Mouse (Mus musculus): ENCODE results near the gene Pygl. TPM values are rescaled to one million over a fixed set of nuclear protein-coding genes. Genes with fewer than 3 reads are reported as not detected.
"Not testable (repeated sequence)": the region's sequence is repeated elsewhere in the genome, so short reads cannot be mapped to it uniquely, and the experiment has no call there.

Gene Pygl
- polyA plus RNA-seq, 1 experiment from 2014 or later, result 25.0 TPM

- Histone ChIP-seq H3K36me3 (ENCODE audit: control insufficient read depth, insufficient read depth, low read length) (no peaks in the 10 kb centered on the region), H3K4me3 (ENCODE audit: low read depth, low read length) (no peak overlapping the region), H3K4me1 (replicated peaks; ENCODE audit: control insufficient read depth, insufficient read depth, low read length) (no peaks in the 10 kb centered on the region), H3K9me3 (ENCODE audit: control insufficient read depth, low read length) (no peaks in the 10 kb centered on the region), H3K4me2 (ENCODE audit: low read length) (no peak overlapping the region), H3K27ac (ENCODE audit: low read depth) (no peak overlapping the region), H3K9ac (ENCODE audit: low read length) (no peak overlapping the region), H3K27me3 (replicated peaks; ENCODE audit: control insufficient read depth, insufficient read depth, low read length) (no peaks in the 10 kb centered on the region)
- no peak for DNase-seq (ENCODE audit: low spot score)
- no peak for ATAC-seq (replicated peaks; ENCODE audit: low FRiP score, low TSS enrichment, low read depth)
- 57% methylated on average over 5 of the region's 5 CpGs for WGBS
These were observed 73.8 kb downstream of the Pygl start for GRCm38 (mm10) chr12:70157292-70158066.

GRCm38 (mm10) chr12:70156222-70156621, 75.1 kb downstream of the Pygl start:
- no peak overlapping the region for H3K27ac ChIP-seq (ENCODE audit: low read depth)
- H3K9ac ChIP-seq (ENCODE audit: low read length), result no peak overlapping the region
- no peak for DNase-seq (ENCODE audit: low spot score)
- no peaks in the 10 kb centered on the region for H3K4me1 ChIP-seq (replicated peaks; ENCODE audit: control insufficient read depth, insufficient read depth, low read length)
- ATAC-seq (replicated peaks; ENCODE audit: low FRiP score, low TSS enrichment, low read depth), result no peak
- H3K4me3 ChIP-seq (ENCODE audit: low read depth, low read length), result no peak overlapping the region
- WGBS, result 78% methylated on average over 6 of the region's 6 CpGs
- H3K4me2 ChIP-seq (ENCODE audit: low read length), result no peak overlapping the region
- no peaks in the 10 kb centered on the region for H3K9me3 ChIP-seq (ENCODE audit: control insufficient read depth, low read length)
- H3K36me3 ChIP-seq (ENCODE audit: control insufficient read depth, insufficient read depth, low read length), result no peaks in the 10 kb centered on the region
- H3K27me3 ChIP-seq (replicated peaks; ENCODE audit: control insufficient read depth, insufficient read depth, low read length), result no peaks in the 10 kb centered on the region

- Histone ChIP-seq H3K9me3 (ENCODE audit: control insufficient read depth, low read length) (no peaks in the 10 kb centered on the region), H3K4me3 (ENCODE audit: low read depth, low read length) (no peak within 1 kb of the TSS), H3K4me1 (replicated peaks; ENCODE audit: control insufficient read depth, insufficient read depth, low read length) (no peaks in the 10 kb centered on the region), H3K27me3 (replicated peaks; ENCODE audit: control insufficient read depth, insufficient read depth, low read length) (no peaks in the 10 kb centered on the region), H3K27ac (ENCODE audit: low read depth) (no peak within 1 kb of the TSS), H3K9ac (ENCODE audit: low read length) (no peak within 1 kb of the TSS), H3K4me2 (ENCODE audit: low read length) (no peak within 1 kb of the TSS), H3K36me3 (ENCODE audit: control insufficient read depth, insufficient read depth, low read length) (no peaks in the 10 kb centered on the region)
- WGBS, result 49% methylated on average over 3 of the region's 3 CpGs
- ATAC-seq (replicated peaks; ENCODE audit: low FRiP score, low TSS enrichment, low read depth) (no peak), DNase-seq (ENCODE audit: low spot score) (no peak)
These were observed 77.4 kb downstream of the Pygl start, which contains the start of gene Abhd12b for GRCm38 (mm10) chr12:70153842-70154241. Gene Abhd12b (plus strand): TSS chr12:70154142.

GRCm38 (mm10) chr12:70148631-70149265, 82.5 kb downstream of the Pygl start:
- H3K9ac ChIP-seq (ENCODE audit: low read length), result peak overlapping the region; percentile 30; the same call in 1 of the 2 replicates
- ATAC-seq (replicated peaks; ENCODE audit: low FRiP score, low TSS enrichment, low read depth), result no peak
- H3K9me3 ChIP-seq (ENCODE audit: control insufficient read depth, low read length), result no peaks in the 10 kb centered on the region
- no peaks in the 10 kb centered on the region for H3K36me3 ChIP-seq (ENCODE audit: control insufficient read depth, insufficient read depth, low read length)
- H3K4me1 ChIP-seq (replicated peaks; ENCODE audit: control insufficient read depth, insufficient read depth, low read length), result peaks cover 12% of the 10 kb centered on the region; the same call in 1 of the 2 replicates
- peak overlapping the region; percentile 54 for H3K4me2 ChIP-seq (ENCODE audit: low read length)
- H3K27me3 ChIP-seq (replicated peaks; ENCODE audit: control insufficient read depth, insufficient read depth, low read length), result no peaks in the 10 kb centered on the region
- WGBS, result 12% methylated on average over 11 of the region's 11 CpGs
- DNase-seq (ENCODE audit: low spot score), result no peak
- peak overlapping the region; percentile 51; the same call in 1 of the 2 replicates for H3K27ac ChIP-seq (ENCODE audit: low read depth)
- H3K4me3 ChIP-seq (ENCODE audit: low read depth, low read length), result peak overlapping the region; percentile 34

GRCm38 (mm10) chr12:70147986-70148630, 83.2 kb downstream of the Pygl start:
- Histone ChIP-seq H3K4me3 (ENCODE audit: low read depth, low read length) (peak overlapping the region; percentile 34), H3K9me3 (ENCODE audit: control insufficient read depth, low read length) (no peaks in the 10 kb centered on the region), H3K27ac (ENCODE audit: low read depth) (peak overlapping the region; percentile 51; the same call in 1 of the 2 replicates), H3K27me3 (replicated peaks; ENCODE audit: control insufficient read depth, insufficient read depth, low read length) (no peaks in the 10 kb centered on the region), H3K36me3 (ENCODE audit: control insufficient read depth, insufficient read depth, low read length) (no peaks in the 10 kb centered on the region), H3K4me1 (replicated peaks; ENCODE audit: control insufficient read depth, insufficient read depth, low read length) (peaks cover 12% of the 10 kb centered on the region; the same call in 1 of the 2 replicates), H3K9ac (ENCODE audit: low read length) (peak overlapping the region; percentile 30; the same call in 1 of the 2 replicates), H3K4me2 (ENCODE audit: low read length) (peak overlapping the region; percentile 54)
- ATAC-seq (replicated peaks; ENCODE audit: low FRiP score, low TSS enrichment, low read depth), result no peak
- DNase-seq (ENCODE audit: low spot score), result no peak
- 6% methylated on average over 13 of the region's 13 CpGs for WGBS

GRCm38 (mm10) chr12:70145586-70145985, 85.7 kb downstream of the Pygl start:
- Histone ChIP-seq H3K27me3 (replicated peaks; ENCODE audit: control insufficient read depth, insufficient read depth, low read length) (no peaks in the 10 kb centered on the region), H3K27ac (ENCODE audit: low read depth) (peak overlapping the region; percentile 94; the same call in 1 of the 2 replicates), H3K4me2 (ENCODE audit: low read length) (no peak overlapping the region), H3K4me1 (replicated peaks; ENCODE audit: control insufficient read depth, insufficient read depth, low read length) (peaks cover 12% of the 10 kb centered on the region; the same call in 1 of the 2 replicates), H3K9me3 (ENCODE audit: control insufficient read depth, low read length) (no peaks in the 10 kb centered on the region), H3K9ac (ENCODE audit: low read length) (no peak overlapping the region), H3K4me3 (ENCODE audit: low read depth, low read length) (no peak overlapping the region), H3K36me3 (ENCODE audit: control insufficient read depth, insufficient read depth, low read length) (no peaks in the 10 kb centered on the region)
- DNase-seq (ENCODE audit: low spot score), result no peak
- ATAC-seq (replicated peaks; ENCODE audit: low FRiP score, low TSS enrichment, low read depth), result no peak
- WGBS, result 91% methylated on average over 6 of the region's 6 CpGs

GRCm38 (mm10) chr12:70144637-70145448, 86.4 kb downstream of the Pygl start:
- H3K4me3 ChIP-seq (ENCODE audit: low read depth, low read length), result no peak overlapping the region
- DNase-seq (ENCODE audit: low spot score) (peak; percentile 74), ATAC-seq (replicated peaks; ENCODE audit: low FRiP score, low TSS enrichment, low read depth) (no peak; the same call in 1 of the 2 replicates)
- H3K9me3 ChIP-seq (ENCODE audit: control insufficient read depth, low read length), result no peaks in the 10 kb centered on the region
- 30% methylated on average over 20 of the region's 20 CpGs for WGBS
- H3K9ac ChIP-seq (ENCODE audit: low read length), result 0 out of 2 replicates have a peak overlapping the region, but pooled peaks have one; percentile 5
- H3K4me2 ChIP-seq (ENCODE audit: low read length), result peak overlapping the region; percentile 28; the same call in 1 of the 2 replicates
- H3K36me3 ChIP-seq (ENCODE audit: control insufficient read depth, insufficient read depth, low read length), result no peaks in the 10 kb centered on the region
- peaks cover 12% of the 10 kb centered on the region; the same call in 1 of the 2 replicates for H3K4me1 ChIP-seq (replicated peaks; ENCODE audit: control insufficient read depth, insufficient read depth, low read length)
- H3K27ac ChIP-seq (ENCODE audit: low read depth), result peak overlapping the region; percentile 94
- H3K27me3 ChIP-seq (replicated peaks; ENCODE audit: control insufficient read depth, insufficient read depth, low read length), result no peaks in the 10 kb centered on the region

GRCm38 (mm10) chr12:70144106-70144587, 87.1 kb downstream of the Pygl start:
- not testable (repeated sequence) for H3K4me2 ChIP-seq (ENCODE audit: low read length); H3K36me3 ChIP-seq (ENCODE audit: control insufficient read depth, insufficient read depth, low read length); H3K9me3 ChIP-seq (ENCODE audit: control insufficient read depth, low read length); H3K27me3 ChIP-seq (replicated peaks; ENCODE audit: control insufficient read depth, insufficient read depth, low read length); H3K4me3 ChIP-seq (ENCODE audit: low read depth, low read length); H3K9ac ChIP-seq (ENCODE audit: low read length)
- peak overlapping the region; percentile 94 for H3K27ac ChIP-seq (ENCODE audit: low read depth)
- WGBS, result 5% methylated on average over 3 of the region's 3 CpGs
- peaks cover 12% of the 10 kb centered on the region; the same call in 1 of the 2 replicates for H3K4me1 ChIP-seq (replicated peaks; ENCODE audit: control insufficient read depth, insufficient read depth, low read length)
- ATAC-seq (replicated peaks; ENCODE audit: low FRiP score, low TSS enrichment, low read depth) (peak; percentile 64), DNase-seq (ENCODE audit: low spot score) (peak; percentile 69)
